Mouse (Mus musculus): ENCODE results near the gene Lrrc37a. TPM values are rescaled to one million over a fixed set of nuclear protein-coding genes. Genes with fewer than 3 reads are reported as not detected.
"Not testable (repeated sequence)": the region's sequence is repeated elsewhere in the genome, so short reads cannot be mapped to it uniquely, and the experiment has no call there.

The Lrrc37a gene
- polyA plus RNA-seq, 1 experiment from 2014 or later: not detected

GRCm38 (mm10) chr11:103419667-103420066 is 84.7 kb downstream of the Lrrc37a start:
- Histone ChIP-seq H3K27me3 (replicated peaks; ENCODE audit: control insufficient read depth, insufficient read depth, low read length) (no peaks in the 10 kb centered on the region), H3K4me3 (ENCODE audit: low read depth, low read length) (no peak overlapping the region), H3K9me3 (ENCODE audit: control insufficient read depth, low read length) (no peaks in the 10 kb centered on the region), H3K4me1 (ENCODE audit: control insufficient read depth, insufficient read depth, low read length) (no peaks in the 10 kb centered on the region; the same call in 1 of the 2 replicates), H3K36me3 (ENCODE audit: control insufficient read depth, insufficient read depth, low read length) (no peaks in the 10 kb centered on the region), H3K27ac (replicated peaks; ENCODE audit: low read depth, low read length) (no peak overlapping the region), H3K9ac (ENCODE audit: low read depth, low read length) (no peak overlapping the region), H3K4me2 (ENCODE audit: low read depth, low read length) (no peak overlapping the region)
- ATAC-seq (ENCODE audit: low read depth): no peak
- 87% methylated on average over 13 of the region's 13 CpGs for WGBS
- DNase-seq (ENCODE audit: low spot score): no peak

- H3K4me2 ChIP-seq (ENCODE audit: low read depth, low read length): no peak overlapping the region
- H3K9me3 ChIP-seq (ENCODE audit: control insufficient read depth, low read length): no peaks in the 10 kb centered on the region
- H3K27me3 ChIP-seq (replicated peaks; ENCODE audit: control insufficient read depth, insufficient read depth, low read length): no peaks in the 10 kb centered on the region
- DNase-seq (ENCODE audit: low spot score) (no peak), ATAC-seq (ENCODE audit: low read depth) (no peak)
- H3K36me3 ChIP-seq (ENCODE audit: control insufficient read depth, insufficient read depth, low read length): no peaks in the 10 kb centered on the region
- WGBS: 64% methylated on average over 4 of the region's 5 CpGs
- H3K4me3 ChIP-seq (ENCODE audit: low read depth, low read length): no peak overlapping the region
- H3K27ac ChIP-seq (replicated peaks; ENCODE audit: low read depth, low read length): no peak overlapping the region
- H3K9ac ChIP-seq (ENCODE audit: low read depth, low read length): no peak overlapping the region
- H3K4me1 ChIP-seq (ENCODE audit: control insufficient read depth, insufficient read depth, low read length): no peaks in the 10 kb centered on the region; the same call in 1 of the 2 replicates
These were observed 85.2 kb downstream of the Lrrc37a start for GRCm38 (mm10) chr11:103419226-103419625.

- Histone ChIP-seq H3K9ac (ENCODE audit: low read depth, low read length) (no peak overlapping the region), H3K4me1 (ENCODE audit: control insufficient read depth, insufficient read depth, low read length) (peaks cover 9% of the 10 kb centered on the region), H3K9me3 (ENCODE audit: control insufficient read depth, low read length) (no peaks in the 10 kb centered on the region), H3K36me3 (ENCODE audit: control insufficient read depth, insufficient read depth, low read length) (no peaks in the 10 kb centered on the region), H3K4me3 (ENCODE audit: low read depth, low read length) (no peak overlapping the region), H3K27me3 (replicated peaks; ENCODE audit: control insufficient read depth, insufficient read depth, low read length) (no peaks in the 10 kb centered on the region), H3K4me2 (ENCODE audit: low read depth, low read length) (no peak overlapping the region), H3K27ac (replicated peaks; ENCODE audit: low read depth, low read length) (no peak overlapping the region)
- no peak for DNase-seq (ENCODE audit: low spot score)
- 83% methylated on average over 1 of the region's 1 CpGs for WGBS
- no peak for ATAC-seq (ENCODE audit: low read depth)
These were observed 90.9 kb downstream of the Lrrc37a start for GRCm38 (mm10) chr11:103413516-103413915.

- DNase-seq (ENCODE audit: low spot score) (peak; percentile 55), ATAC-seq (ENCODE audit: low read depth) (peak; percentile 24)
- Histone ChIP-seq H3K4me1 (ENCODE audit: control insufficient read depth, insufficient read depth, low read length) (peaks cover 9% of the 10 kb centered on the region), H3K4me3 (ENCODE audit: low read depth, low read length) (peak overlapping the region; percentile 86), H3K27me3 (replicated peaks; ENCODE audit: control insufficient read depth, insufficient read depth, low read length) (no peaks in the 10 kb centered on the region), H3K4me2 (ENCODE audit: low read depth, low read length) (peak overlapping the region; percentile 80), H3K36me3 (ENCODE audit: control insufficient read depth, insufficient read depth, low read length) (no peaks in the 10 kb centered on the region), H3K9me3 (ENCODE audit: control insufficient read depth, low read length) (no peaks in the 10 kb centered on the region), H3K27ac (replicated peaks; ENCODE audit: low read depth, low read length) (peak overlapping the region; percentile 56; the same call in 1 of the 2 replicates), H3K9ac (ENCODE audit: low read depth, low read length) (peak overlapping the region; percentile 82)
- WGBS: 2% methylated on average over 14 of the region's 14 CpGs
These were observed 91.4 kb downstream of the Lrrc37a start for GRCm38 (mm10) chr11:103412950-103413423.

GRCm38 (mm10) chr11:103411981-103412949 is 92.1 kb downstream of the Lrrc37a start, which contains the start of gene Plekhm1:
Gene Plekhm1, minus strand, starts transcription at chr11:103412687.
- WGBS: under 1% methylated on average over 40 of the region's 67 CpGs

GRCm38 (mm10) chr11:103411301-103411700 is 93.1 kb downstream of the Lrrc37a start:
- no peaks in the 10 kb centered on the region for H3K27me3 ChIP-seq (replicated peaks; ENCODE audit: control insufficient read depth, insufficient read depth, low read length)
- WGBS: 70% methylated on average over 1 of the region's 1 CpGs
- H3K27ac ChIP-seq (replicated peaks; ENCODE audit: low read depth, low read length): no peak overlapping the region
- H3K9me3 ChIP-seq (ENCODE audit: control insufficient read depth, low read length): no peaks in the 10 kb centered on the region
- H3K4me1 ChIP-seq (ENCODE audit: control insufficient read depth, insufficient read depth, low read length): peaks cover 9% of the 10 kb centered on the region
- ATAC-seq (ENCODE audit: low read depth) (no peak), DNase-seq (ENCODE audit: low spot score) (no peak)
- peak overlapping the region; percentile 86; the same call in 1 of the 2 replicates for H3K4me3 ChIP-seq (ENCODE audit: low read depth, low read length)
- no peaks in the 10 kb centered on the region for H3K36me3 ChIP-seq (ENCODE audit: control insufficient read depth, insufficient read depth, low read length)
- H3K9ac ChIP-seq (ENCODE audit: low read depth, low read length): peak overlapping the region; percentile 82; the same call in 1 of the 2 replicates
- peak overlapping the region; percentile 80; the same call in 1 of the 2 replicates for H3K4me2 ChIP-seq (ENCODE audit: low read depth, low read length)

More at GRCm38 (mm10) chr11:103411981-103412949, 92.1 kb downstream of the Lrrc37a start, which contains the start of gene Plekhm1:
- H3K4me1 ChIP-seq (ENCODE audit: control insufficient read depth, insufficient read depth, low read length): peaks cover 9% of the 10 kb centered on the region
- H3K27ac ChIP-seq (replicated peaks; ENCODE audit: low read depth, low read length): peak within 1 kb of the TSS; percentile 61
- H3K4me3 ChIP-seq (ENCODE audit: low read depth, low read length): peak within 1 kb of the TSS; percentile 86
- H3K9me3 ChIP-seq (ENCODE audit: control insufficient read depth, low read length): no peaks in the 10 kb centered on the region
- peak within 1 kb of the TSS; percentile 80 for H3K4me2 ChIP-seq (ENCODE audit: low read depth, low read length)
- peak; percentile 98 for DNase-seq (ENCODE audit: low spot score)
- H3K36me3 ChIP-seq (ENCODE audit: control insufficient read depth, insufficient read depth, low read length): no peaks in the 10 kb centered on the region
- H3K9ac ChIP-seq (ENCODE audit: low read depth, low read length): peak within 1 kb of the TSS; percentile 82
- ATAC-seq (ENCODE audit: low read depth): peak; percentile 98
- no peaks in the 10 kb centered on the region for H3K27me3 ChIP-seq (replicated peaks; ENCODE audit: control insufficient read depth, insufficient read depth, low read length)

GRCm38 (mm10) chr11:103408880-103409279 is 95.5 kb downstream of the Lrrc37a start:
- no peak overlapping the region for H3K9ac ChIP-seq (ENCODE audit: low read depth, low read length)
- DNase-seq (ENCODE audit: low spot score): no peak
- no peak overlapping the region for H3K4me2 ChIP-seq (ENCODE audit: low read depth, low read length)
- H3K27ac ChIP-seq (replicated peaks; ENCODE audit: low read depth, low read length): no peak overlapping the region
- no peaks in the 10 kb centered on the region for H3K27me3 ChIP-seq (replicated peaks; ENCODE audit: control insufficient read depth, insufficient read depth, low read length)
- no peak for ATAC-seq (ENCODE audit: low read depth)
- peaks cover 9% of the 10 kb centered on the region for H3K4me1 ChIP-seq (ENCODE audit: control insufficient read depth, insufficient read depth, low read length)
- H3K4me3 ChIP-seq (ENCODE audit: low read depth, low read length): no peak overlapping the region
- no peaks in the 10 kb centered on the region for H3K9me3 ChIP-seq (ENCODE audit: control insufficient read depth, low read length)
- 0 out of 2 replicates have a peak, but pooled peaks cover 4% of the 10 kb centered on the region for H3K36me3 ChIP-seq (ENCODE audit: control insufficient read depth, insufficient read depth, low read length)
- WGBS: 85% methylated on average over 13 of the region's 13 CpGs

- not testable (repeated sequence) for ATAC-seq (ENCODE audit: low read depth); DNase-seq (ENCODE audit: low spot score); H3K36me3 ChIP-seq (ENCODE audit: control insufficient read depth, insufficient read depth, low read length); H3K27ac ChIP-seq (replicated peaks; ENCODE audit: low read depth, low read length); H3K9ac ChIP-seq (ENCODE audit: low read depth, low read length); H3K9me3 ChIP-seq (ENCODE audit: control insufficient read depth, low read length); H3K4me1 ChIP-seq (ENCODE audit: control insufficient read depth, insufficient read depth, low read length); H3K4me2 ChIP-seq (ENCODE audit: low read depth, low read length); H3K27me3 ChIP-seq (replicated peaks; ENCODE audit: control insufficient read depth, insufficient read depth, low read length); H3K4me3 ChIP-seq (ENCODE audit: low read depth, low read length)
- WGBS: 73% methylated on average over 5 of the region's 5 CpGs
These were observed 97.3 kb downstream of the Lrrc37a start for GRCm38 (mm10) chr11:103407136-103407535.

Data from embryonic facial prominence, embryonic 14.5 days (tissue).